11 mouse cellular contexts compared by ENCODE assay signal in genomic region chr14:24825722-24826386, GRCm38 (mm10).
DNase-seq lines count a peak whose midpoint lies in the region; ATAC-seq and TF ChIP-seq lines count a peak whose summit lies in the region.
"Had no signal": no experiment of that assay in that cellular context is flagged by ENCODE, and none has a peak within 500 bp of the region (broad histone marks: within the 10 kb centered on the region; RNA-seq: fewer than 3 reads in every experiment).

No protein-coding gene starts in this region.

- no peak for DNase-seq in neural tube, embryonic 11.5 days (ENCODE audit: low spot score)
- no peak for DNase-seq in neural tube, embryonic 10.5 days (ENCODE audit: extremely low spot score, low spot score)
- DNase-seq in limb, embryonic 14.5 days (ENCODE audit: low spot score): no peak
- no peak for DNase-seq in urinary bladder, adult 18-20 months (ENCODE audit: low spot score in 2 of 2)
- no peak for DNase-seq in right cerebral cortex, postnatal 14 days
- no peak for DNase-seq in right cerebral cortex, postnatal 10 days (ENCODE audit: low spot score in 2 of 2)
- DNase-seq: adrenal gland, postnatal 36 days; kidney, adult 11 months had no signal

- H3K4me2 ChIP-seq in neural tube, embryonic 11.5 days (ENCODE audit: low read depth): no peak overlapping the region
- no peak overlapping the region for H3K4me2 ChIP-seq in forebrain, embryonic 16.5 days (ENCODE audit: low read length)
- no peak overlapping the region for H3K4me2 ChIP-seq in limb, embryonic 14.5 days (replicated peaks; ENCODE audit: low read depth, low read length, severe bottlenecking)
- no peak overlapping the region for H3K4me2 ChIP-seq in stomach, embryonic 16.5 days (ENCODE audit: low read depth, low read length)
- H3K4me2 ChIP-seq: lung, embryonic 14.5 days had no signal

- H3K9me3 ChIP-seq in neural tube, embryonic 11.5 days (ENCODE audit: control insufficient read depth, low read length): no peaks in the 10 kb centered on the region
- no peaks in the 10 kb centered on the region for H3K9me3 ChIP-seq in forebrain, embryonic 16.5 days (ENCODE audit: control insufficient read depth, low read length)
- no peaks in the 10 kb centered on the region for H3K9me3 ChIP-seq in limb, embryonic 14.5 days (ENCODE audit: control insufficient read depth, low read length)
- no peaks in the 10 kb centered on the region for H3K9me3 ChIP-seq in stomach, embryonic 16.5 days (replicated peaks; ENCODE audit: control insufficient read depth, low read length)

- peak overlapping the region; percentile 96 for H3K27ac ChIP-seq in neural tube, embryonic 11.5 days (ENCODE audit: low read depth, low read length)
- no peak overlapping the region; the same call in 1 of the 2 replicates for H3K27ac ChIP-seq in forebrain, embryonic 16.5 days (ENCODE audit: low read length)
- H3K27ac ChIP-seq in limb, embryonic 14.5 days (replicated peaks; ENCODE audit: low read depth, low read length): peak overlapping the region; percentile 61; the same call in 1 of the 2 replicates
- H3K27ac ChIP-seq in stomach, embryonic 16.5 days (ENCODE audit: low read length): peak overlapping the region; percentile 72; the same call in 1 of the 2 replicates

- H3K4me3 ChIP-seq in neural tube, embryonic 11.5 days (ENCODE audit: low read depth, low read length): no peak overlapping the region
- H3K4me3 ChIP-seq in forebrain, embryonic 16.5 days (replicated peaks; ENCODE audit: low read length): no peak overlapping the region
- no peak overlapping the region for H3K4me3 ChIP-seq in limb, embryonic 14.5 days (replicated peaks; ENCODE audit: low read length)
- H3K4me3 ChIP-seq in stomach, embryonic 16.5 days (replicated peaks; ENCODE audit: low read length): no peak overlapping the region

- H3K9ac ChIP-seq in neural tube, embryonic 11.5 days (ENCODE audit: low read length): no peak overlapping the region
- H3K9ac ChIP-seq in forebrain, embryonic 16.5 days (replicated peaks; ENCODE audit: low read depth, low read length): no peak overlapping the region
- H3K9ac ChIP-seq in limb, embryonic 14.5 days (ENCODE audit: low read depth, low read length, severe bottlenecking): no peak overlapping the region
- no peak overlapping the region for H3K9ac ChIP-seq in stomach, embryonic 16.5 days (ENCODE audit: low read length)
- H3K9ac ChIP-seq: lung, embryonic 14.5 days had no signal

- no peaks in the 10 kb centered on the region for H3K27me3 ChIP-seq in neural tube, embryonic 11.5 days (ENCODE audit: control insufficient read depth, insufficient read depth, low read length)
- H3K27me3 ChIP-seq in forebrain, embryonic 16.5 days (replicated peaks; ENCODE audit: control insufficient read depth, insufficient read depth, low read length): no peaks in the 10 kb centered on the region
- H3K27me3 ChIP-seq in limb, embryonic 14.5 days (ENCODE audit: control insufficient read depth, insufficient read depth, low read length): no peaks in the 10 kb centered on the region
- no peaks in the 10 kb centered on the region for H3K27me3 ChIP-seq in stomach, embryonic 16.5 days (ENCODE audit: control insufficient read depth, insufficient read depth, low read length)

- WGBS in neural tube, embryonic 11.5 days: 30% methylated on average over 11 of the region's 11 CpGs
- 36% methylated on average over 11 of the region's 11 CpGs for WGBS in forebrain, embryonic 16.5 days
- 45% methylated on average over 11 of the region's 11 CpGs for WGBS in limb, embryonic 14.5 days
- WGBS in stomach, embryonic 16.5 days: 60% methylated on average over 11 of the region's 11 CpGs

- no peak for ATAC-seq in neural tube, embryonic 11.5 days (ENCODE audit: insufficient read depth, low FRiP score, low TSS enrichment)
- ATAC-seq in forebrain, embryonic 16.5 days: 0 out of 2 replicates have a peak, but pooled peaks have one; percentile 7
- no peak for ATAC-seq in limb, embryonic 14.5 days (ENCODE audit: low FRiP score, low read depth)
- ATAC-seq in stomach, embryonic 16.5 days (ENCODE audit: insufficient read depth, low FRiP score): no peak

- H3K4me1 ChIP-seq in neural tube, embryonic 11.5 days (ENCODE audit: control insufficient read depth, insufficient read depth, low read length): peaks cover 47% of the 10 kb centered on the region
- peaks cover 31% of the 10 kb centered on the region for H3K4me1 ChIP-seq in forebrain, embryonic 16.5 days (replicated peaks; ENCODE audit: control insufficient read depth, insufficient read depth, low read length)
- H3K4me1 ChIP-seq in limb, embryonic 14.5 days (ENCODE audit: control insufficient read depth, insufficient read depth, low read length): peaks cover 56% of the 10 kb centered on the region
- H3K4me1 ChIP-seq in stomach, embryonic 16.5 days (ENCODE audit: control insufficient read depth, insufficient read depth, low read length): peaks cover 15% of the 10 kb centered on the region

- H3K36me3 ChIP-seq in neural tube, embryonic 11.5 days (ENCODE audit: control insufficient read depth, insufficient read depth, low read length): no peaks in the 10 kb centered on the region
- H3K36me3 ChIP-seq in forebrain, embryonic 16.5 days (ENCODE audit: control insufficient read depth, insufficient read depth): no peaks in the 10 kb centered on the region
- no peaks in the 10 kb centered on the region for H3K36me3 ChIP-seq in limb, embryonic 14.5 days (ENCODE audit: control insufficient read depth, insufficient read depth, low read length)
- H3K36me3 ChIP-seq in stomach, embryonic 16.5 days (ENCODE audit: control insufficient read depth, insufficient read depth, low read length): no peaks in the 10 kb centered on the region

- no peak for TF ChIP-seq POLR2A in limb, embryonic 14.5 days (IDR thresholded peaks at IDR 0.05; ENCODE audit: borderline replicate concordance, extremely low read depth, insufficient read depth, insufficient read length)
